Mouse (Mus musculus): Measurements from ENCODE around the gene Crygn.

Gene Crygn

GRCm38 (mm10) chr5:24701271-24701670 is 56.5 kb downstream of the Crygn start:
- no peak for DNase-seq

Measured in thymus, adult 18-20 months (tissue).